Mouse (Mus musculus) hematopoietic stem cell, adult 5-6 weeks (primary cell): ENCODE measurements around the gene Kcnk4. TPM values are rescaled to one million over a fixed set of nuclear protein-coding genes. Genes with fewer than 3 reads are reported as not detected.

ENCODE experiments used
- ATAC-seq, 2 experiments: fragments of 125-278 bp in 1 of 2; replicated peaks in 1 of 2; 2 replicates each; pipeline ENCODE4 v1.8.0; 2016 to 2017; ENCODE audit warnings: inconsistent platforms in 2 of 2, mild to moderate bottlenecking in 2 of 2, moderate number of reproducible peaks in 2 of 2, low read depth in 1 of 2, moderate TSS enrichment in 1 of 2; ENCODE audit not compliant: low FRiP score in 2 of 2, poor library complexity in 2 of 2, severe bottlenecking in 2 of 2, insufficient read depth in 1 of 2, low TSS enrichment in 1 of 2
- total RNA-seq: library from RNA; stranded (forward); fragments of 172-1452, 232-1000 nt; gene quantifications from 2 replicates; pipeline ENCODE4 v1.2.3, GENCODE M21; 2017

The Kcnk4 gene
- total RNA-seq, 1 experiment from 2014 or later, result not detected

GRCm38 (mm10) chr19:6970460-6971085 is 36.3 kb upstream of the Kcnk4 start:
- no peak for ATAC-seq

DNA sequence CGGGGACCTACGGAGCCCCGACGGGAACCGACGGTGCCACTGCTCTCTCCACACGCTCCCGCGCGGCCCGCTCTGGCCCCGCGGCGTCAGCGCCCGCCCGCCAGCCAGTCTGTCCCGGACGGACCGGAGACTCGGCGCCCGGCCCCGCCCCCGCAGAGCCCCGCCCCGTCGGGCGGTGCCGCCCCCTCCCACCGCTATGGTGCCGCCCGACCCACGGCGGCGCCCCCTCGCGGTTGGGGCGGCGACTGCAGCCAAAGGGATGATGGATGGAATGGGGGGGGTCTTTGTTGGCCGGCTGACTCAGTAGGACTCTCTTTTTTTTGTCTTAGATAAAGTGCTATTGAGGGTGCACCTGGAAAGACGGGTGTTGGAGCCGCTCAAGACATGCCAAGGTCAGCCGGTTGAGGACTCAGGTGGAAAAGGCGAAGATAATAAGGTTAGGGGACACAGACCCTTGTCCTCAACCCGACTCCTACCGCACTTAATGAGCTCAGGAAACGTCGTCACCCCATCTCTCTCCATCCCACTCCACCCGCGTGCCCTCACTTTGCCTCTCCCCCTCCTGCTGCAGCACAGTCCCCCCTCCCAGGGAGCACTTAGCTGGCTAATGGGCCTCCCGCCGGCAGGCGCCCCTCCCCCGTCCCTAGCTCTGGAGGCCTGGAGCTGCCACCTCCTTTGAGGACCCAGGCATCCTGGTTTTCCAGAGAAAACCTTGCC is 35.5 kb upstream of the Kcnk4 start:
- peak in 1 of 2 experiments; percentile 18; a peak in 1 of 4 replicates for ATAC-seq

DNA sequence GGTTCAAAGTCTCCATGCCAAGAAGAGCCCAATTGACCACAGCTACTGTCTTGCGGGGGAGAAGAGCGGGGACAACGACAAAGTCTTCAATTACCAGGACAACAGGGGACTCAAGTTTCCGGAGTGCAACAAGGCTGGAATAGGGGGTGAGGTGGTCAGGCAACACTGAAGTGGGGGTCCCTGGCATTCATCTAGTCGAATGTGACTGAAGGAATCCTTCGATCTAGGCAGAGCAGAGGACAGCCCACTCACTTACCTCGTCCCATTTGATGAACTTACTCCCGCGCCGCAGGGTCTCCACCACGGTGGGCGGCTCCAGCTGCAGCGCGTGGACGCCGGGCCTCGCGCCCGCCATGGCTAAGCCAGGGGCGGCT is 35.0 kb upstream of the Kcnk4 start:
- no peak for ATAC-seq

GRCm38 (mm10) chr19:6968491-6969271 is 34.4 kb upstream of the Kcnk4 start:
- no peak for ATAC-seq

- no peak for ATAC-seq
Measured at GRCm38 (mm10) chr19:6956461-6956860, 22.1 kb upstream of the Kcnk4 start.

- no peak for ATAC-seq
Measured at GRCm38 (mm10) chr19:6955424-6955823, 21.1 kb upstream of the Kcnk4 start.

DNA sequence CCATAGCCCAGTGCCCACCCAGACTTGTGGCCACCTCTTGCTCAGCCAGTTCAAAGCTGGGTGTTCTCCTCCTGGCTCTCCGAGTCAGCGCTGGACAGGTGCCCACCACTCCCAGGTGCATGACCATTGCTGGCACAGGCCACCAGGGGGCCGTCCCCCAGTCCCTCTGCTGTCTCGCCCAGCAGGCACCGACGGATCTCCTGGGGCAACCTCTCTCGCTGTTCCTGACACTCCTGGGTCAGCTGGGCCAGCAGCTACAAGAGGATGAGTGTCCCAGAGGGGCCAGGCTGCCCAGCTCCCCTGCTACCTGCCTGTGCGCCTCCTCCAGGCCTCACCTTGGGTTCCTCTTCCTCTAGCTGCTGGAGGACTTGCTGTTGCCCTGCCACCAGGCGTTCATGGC is 19.7 kb upstream of the Kcnk4 start:
- no peak for ATAC-seq

DNA sequence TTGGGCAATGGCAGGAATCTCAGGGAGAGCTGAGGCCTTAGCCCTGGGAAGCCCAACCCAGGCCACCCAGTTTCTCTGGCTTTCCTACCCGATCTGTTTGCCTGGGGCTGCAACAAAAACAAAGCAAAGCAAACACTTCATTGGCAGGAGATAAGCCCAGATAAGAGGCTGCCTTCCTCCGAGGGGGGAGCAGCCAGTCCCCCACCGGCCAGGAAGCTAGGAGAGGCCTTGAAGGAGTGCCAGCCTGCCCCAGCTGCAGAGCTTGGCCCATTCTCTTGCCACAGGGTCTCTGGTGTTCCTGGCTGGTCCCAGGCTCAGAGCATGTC is 18.4 kb upstream of the Kcnk4 start:
- ATAC-seq, result no peak

GRCm38 (mm10) chr19:6951994-6952711 is 17.8 kb upstream of the Kcnk4 start:
- peak; percentile 8 to 13; a peak in 2 of 4 replicates for ATAC-seq

DNA sequence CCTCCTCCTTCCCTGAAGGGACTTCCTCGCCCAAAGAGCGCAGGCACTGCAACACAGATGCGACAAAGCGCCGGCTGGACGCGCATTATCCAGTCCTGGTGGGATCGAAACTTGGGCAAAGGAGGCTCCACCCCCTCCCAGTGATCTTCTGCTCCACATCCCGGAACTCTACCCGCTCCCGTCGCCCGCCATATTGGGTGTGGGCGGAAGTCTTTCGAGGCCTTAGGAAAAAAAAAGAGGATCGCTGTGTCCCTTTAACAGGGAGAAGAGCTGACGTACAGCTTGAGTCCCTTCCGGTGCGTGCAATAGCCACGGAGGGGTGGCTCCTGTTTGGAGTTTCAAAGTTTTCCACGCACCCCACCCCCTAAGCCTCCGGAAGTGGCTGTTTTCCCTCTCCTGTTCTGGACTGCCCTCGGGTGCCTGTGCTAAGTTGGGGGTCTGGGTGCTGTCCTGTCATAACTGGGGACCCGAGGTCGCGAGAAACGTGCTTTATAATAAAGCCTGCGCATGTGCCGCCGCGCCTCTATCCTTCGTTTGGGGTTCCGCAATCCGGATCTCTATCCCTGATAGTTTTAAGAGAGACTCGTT is 17.2 kb upstream of the Kcnk4 start:
- ATAC-seq, result peak; percentile 64 to 79

- peak in 1 of 2 experiments; percentile 13; a peak in 2 of 4 replicates for ATAC-seq
Measured at GRCm38 (mm10) chr19:6950613-6951153, 16.4 kb upstream of the Kcnk4 start.

DNA sequence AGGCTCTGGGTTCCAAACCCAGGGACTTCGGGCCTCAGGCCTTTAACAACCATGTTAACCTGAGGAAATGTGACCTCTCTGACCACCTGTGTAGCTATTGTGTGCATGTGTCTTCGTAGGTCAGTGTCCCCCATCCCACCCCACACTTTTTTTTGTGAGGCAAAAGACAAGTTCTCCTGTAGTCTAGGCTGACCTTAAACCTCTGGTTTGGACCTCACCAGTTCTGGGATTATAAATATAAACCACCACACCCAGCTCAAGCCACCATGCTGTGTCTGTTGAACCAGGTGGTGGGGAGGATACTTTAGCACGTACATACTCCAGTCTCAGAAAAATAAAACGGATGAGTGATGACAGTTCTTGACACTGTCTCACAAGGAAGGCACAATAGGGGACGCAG is 15.6 kb upstream of the Kcnk4 start:
- ATAC-seq, result no peak

- no peak for ATAC-seq
Measured at GRCm38 (mm10) chr19:6949532-6949931, 15.2 kb upstream of the Kcnk4 start.

- ATAC-seq, result no peak
Measured at GRCm38 (mm10) chr19:6948186-6948585, 13.9 kb upstream of the Kcnk4 start.

DNA sequence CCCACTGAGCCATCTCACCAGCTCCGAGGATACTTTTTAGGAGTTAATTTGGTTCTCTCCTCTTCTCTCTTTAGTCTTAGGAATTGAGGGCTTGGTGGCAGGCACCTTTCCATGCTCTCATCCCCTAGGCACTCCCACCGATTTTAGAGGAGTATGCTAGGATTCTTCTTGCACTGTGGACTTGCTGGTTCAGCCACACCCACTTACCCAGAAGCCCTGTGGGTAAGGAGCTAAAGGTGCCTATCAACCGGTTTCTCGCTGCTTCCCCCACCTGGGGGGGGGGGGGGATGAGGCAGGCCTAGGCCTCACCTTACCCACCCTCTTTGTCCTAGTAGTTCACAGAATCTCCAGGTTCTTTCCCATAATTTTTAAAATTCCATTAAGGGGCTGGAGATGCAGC is 13.4 kb upstream of the Kcnk4 start:
- no peak for ATAC-seq

- ATAC-seq, result no peak
Measured at GRCm38 (mm10) chr19:6943709-6944108, 9.4 kb upstream of the Kcnk4 start.

GRCm38 (mm10) chr19:6942764-6943163 is 8.4 kb upstream of the Kcnk4 start:
- no peak for ATAC-seq
